Mouse (Mus musculus) small intestine, adult 2 months (tissue): ENCODE results near the gene Sycp1. TPM values are rescaled to one million over a fixed set of nuclear protein-coding genes. Genes with fewer than 3 reads are reported as not detected.

Source experiments
- H3K27ac ChIP-seq: fragments of 200-500 bp; 2 replicates; pipeline ENCODE4 v1.5.1; 2012; ENCODE audit warnings: low read depth, low read length, control low read depth, inconsistent platforms; ENCODE audit not compliant: insufficient read depth
- H3K27me3 ChIP-seq: fragments of 200-500 bp; 2 replicates; pipeline ENCODE4 v1.6.1; 2012; ENCODE audit warnings: mild to moderate bottlenecking, moderate library complexity, low read length, inconsistent platforms; ENCODE audit not compliant: control insufficient read depth, insufficient read depth
- H3K36me3 ChIP-seq: fragments of 200-500 bp; 2 replicates; pipeline ENCODE4 v1.6.1; 2012; ENCODE audit warnings: mild to moderate bottlenecking, low read length, control low read depth, inconsistent platforms; ENCODE audit not compliant: control insufficient read depth, insufficient read depth
- H3K4me1 ChIP-seq: fragments of 200-500 bp; 2 replicates; pipeline ENCODE4 v1.6.1; 2012; ENCODE audit warnings: low read length, inconsistent platforms, mixed read lengths; ENCODE audit not compliant: control insufficient read depth, insufficient read depth, insufficient read length
- H3K4me3 ChIP-seq: fragments of 200-500 bp; 2 replicates; pipeline ENCODE4 v1.5.1; 2012; ENCODE audit warnings: low read depth, mild to moderate bottlenecking, control low read depth, inconsistent platforms, low read length, moderate library complexity
- CTCF ChIP-seq: fragments of 200-500 bp; IDR thresholded peaks from 2 replicates; pipeline ENCODE4 v1.5.1; 2012; ENCODE audit warnings: low read depth, mild to moderate bottlenecking, control low read depth, inconsistent platforms, low read length, moderate library complexity, mixed read lengths; ENCODE audit not compliant: insufficient replicate concordance, insufficient read length; ENCODE audit errors: extremely low read depth
- POLR2A ChIP-seq: fragments of 200-500 bp; IDR thresholded peaks from 2 replicates; pipeline ENCODE4 v1.6.1; 2012; ENCODE audit warnings: low read depth, mild to moderate bottlenecking, control low read depth, inconsistent platforms, low read length, moderate library complexity
- WGBS: fragments of 180-500 bp; shearing (Covaris S2); methylation state at CpG from one replicate; pipeline ENCODE4 v1.1.7; 2018; 5-methylcytosine and 5-hydroxymethylcytosine counted together
- polyA plus RNA-seq: library from polyadenylated mRNA; depleted of rRNA; stranded (reverse); fragments of >200 nt; gene quantifications from 2 replicates; pipeline ENCODE4 v1.2.3, GENCODE M21; 2012

The Sycp1 gene
- polyA plus RNA-seq, 1 experiment: not detected

GRCm38 (mm10) chr3:102955596-102955995, 19.7 kb upstream of the Sycp1 start:
- Histone ChIP-seq H3K36me3 (no peaks in the 10 kb centered on the region), H3K27ac (no peak overlapping the region), H3K27me3 (no peaks in the 10 kb centered on the region), H3K4me3 (no peak overlapping the region), H3K4me1 (no peaks in the 10 kb centered on the region)
- TF ChIP-seq CTCF (no peak), POLR2A (no peak)
- 50% methylated on average over 3 of the region's 3 CpGs for WGBS

GRCm38 (mm10) chr3:102955143-102955542, 19.2 kb upstream of the Sycp1 start:
- 88% methylated on average over 3 of the region's 3 CpGs for WGBS
- TF ChIP-seq POLR2A: no peak
- H3K27ac ChIP-seq: no peak overlapping the region

GRCm38 (mm10) chr3:102954476-102954875, 18.6 kb upstream of the Sycp1 start:
- H3K27me3 ChIP-seq: no peaks in the 10 kb centered on the region
- no peak overlapping the region for H3K27ac ChIP-seq
- H3K36me3 ChIP-seq: no peaks in the 10 kb centered on the region
- no peak overlapping the region for H3K4me3 ChIP-seq
- H3K4me1 ChIP-seq: no peaks in the 10 kb centered on the region
- TF ChIP-seq CTCF (no peak), POLR2A (no peak)
- WGBS: 88% methylated on average over 12 of the region's 12 CpGs

More at GRCm38 (mm10) chr3:102955143-102955542, 19.2 kb upstream of the Sycp1 start:
- no peak overlapping the region for H3K4me3 ChIP-seq
- H3K27me3 ChIP-seq: no peaks in the 10 kb centered on the region
- no peaks in the 10 kb centered on the region for H3K4me1 ChIP-seq
- no peaks in the 10 kb centered on the region for H3K36me3 ChIP-seq

GRCm38 (mm10) chr3:102946861-102947260, 11.0 kb upstream of the Sycp1 start:
- no peaks in the 10 kb centered on the region for H3K27me3 ChIP-seq
- no peaks in the 10 kb centered on the region for H3K36me3 ChIP-seq
- TF ChIP-seq CTCF: no peak
- TF ChIP-seq POLR2A: no peak
- WGBS: 20% methylated on average over 5 of the region's 5 CpGs
- no peaks in the 10 kb centered on the region for H3K4me1 ChIP-seq
- H3K4me3 ChIP-seq: no peak overlapping the region
- no peak overlapping the region for H3K27ac ChIP-seq

GRCm38 (mm10) chr3:102946312-102946711, 10.4 kb upstream of the Sycp1 start:
- WGBS: 47% methylated on average over 3 of the region's 3 CpGs

GRCm38 (mm10) chr3:102938100-102938499, 2.2 kb upstream of the Sycp1 start:
- 93% methylated on average over 1 of the region's 1 CpGs for WGBS
- no peaks in the 10 kb centered on the region for H3K36me3 ChIP-seq
- TF ChIP-seq POLR2A (no peak), CTCF (no peak)
- H3K4me3 ChIP-seq: no peak overlapping the region
- H3K27ac ChIP-seq: no peak overlapping the region
- H3K27me3 ChIP-seq: no peaks in the 10 kb centered on the region
- no peaks in the 10 kb centered on the region for H3K4me1 ChIP-seq

More at GRCm38 (mm10) chr3:102946312-102946711, 10.4 kb upstream of the Sycp1 start:
- no peak overlapping the region for H3K27ac ChIP-seq
- H3K36me3 ChIP-seq: no peaks in the 10 kb centered on the region
- no peaks in the 10 kb centered on the region for H3K4me1 ChIP-seq
- no peaks in the 10 kb centered on the region for H3K27me3 ChIP-seq
- H3K4me3 ChIP-seq: no peak overlapping the region
- TF ChIP-seq POLR2A (no peak), CTCF (no peak)

- Histone ChIP-seq H3K4me1 (no peaks in the 10 kb centered on the region), H3K36me3 (no peaks in the 10 kb centered on the region), H3K27ac (no peak overlapping the region), H3K27me3 (no peaks in the 10 kb centered on the region), H3K4me3 (no peak overlapping the region)
- WGBS: 79% methylated on average over 1 of the region's 1 CpGs
- TF ChIP-seq POLR2A: no peak
- TF ChIP-seq CTCF: no peak
These were observed 36.8 kb downstream of the Sycp1 start for GRCm38 (mm10) chr3:102899136-102899535.

- Histone ChIP-seq H3K27ac (no peak overlapping the region), H3K27me3 (no peaks in the 10 kb centered on the region), H3K36me3 (no peaks in the 10 kb centered on the region), H3K4me3 (no peak overlapping the region), H3K4me1 (no peaks in the 10 kb centered on the region)
- WGBS: 69% methylated on average over 4 of the region's 4 CpGs
- no peak for TF ChIP-seq CTCF
- no peak for TF ChIP-seq POLR2A
These were observed 55.4 kb downstream of the Sycp1 start for GRCm38 (mm10) chr3:102880529-102880928.
